Mouse (Mus musculus) mesoderm, embryonic 11.5 days (tissue): ENCODE results near the gene Yipf2.

Experiments used
- DNase-seq: peaks from one replicate; pipeline ENCODE4 v3.0.0-alpha.2; 2012; ENCODE audit warnings: low read depth, low spot score

Gene Yipf2

GRCm38 (mm10) chr9:21592703-21593121 lies at the start of gene Yipf2, which contains the start of gene Timm29:
Gene Yipf2, minus strand, starts transcription at chr9:21592828.
Gene Timm29, plus strand, starts transcription at chr9:21592722.
- DNase-seq: peak; percentile 96

GRCm38 (mm10) chr9:21639031-21639430 lies 46.4 kb upstream of the Yipf2 start:
- no peak for DNase-seq

GRCm38 (mm10) chr9:21635639-21636038 lies 43.0 kb upstream of the Yipf2 start:
- no peak for DNase-seq

- no peak for DNase-seq
Measured at GRCm38 (mm10) chr9:21633106-21633505, 40.5 kb upstream of the Yipf2 start.

GRCm38 (mm10) chr9:21630673-21631072 lies 38.0 kb upstream of the Yipf2 start:
- peak; percentile 48 for DNase-seq

GRCm38 (mm10) chr9:21627145-21627795 lies 34.6 kb upstream of the Yipf2 start:
- no peak for DNase-seq

- no peak for DNase-seq
Measured at GRCm38 (mm10) chr9:21626571-21626970, 33.9 kb upstream of the Yipf2 start.

GRCm38 (mm10) chr9:21625342-21626339 lies 33.0 kb upstream of the Yipf2 start:
- DNase-seq: no peak

- no peak for DNase-seq
Measured at GRCm38 (mm10) chr9:21622676-21623075, 30.0 kb upstream of the Yipf2 start.

- no peak for DNase-seq
Measured at GRCm38 (mm10) chr9:21620229-21620628, 27.6 kb upstream of the Yipf2 start.

GRCm38 (mm10) chr9:21617066-21617465 lies 24.4 kb upstream of the Yipf2 start:
- DNase-seq: peak; percentile 28

- peak; percentile 92 for DNase-seq
Measured at GRCm38 (mm10) chr9:21616232-21616781, 23.7 kb upstream of the Yipf2 start.

GRCm38 (mm10) chr9:21615617-21616231 lies 23.1 kb upstream of the Yipf2 start, which contains the start of gene Smarca4:
Gene Smarca4, plus strand, starts transcription at chr9:21616169.
- peak; percentile 100 for DNase-seq

GRCm38 (mm10) chr9:21614864-21615616 lies 22.4 kb upstream of the Yipf2 start:
- no peak for DNase-seq

GRCm38 (mm10) chr9:21609861-21610260 lies 17.2 kb upstream of the Yipf2 start:
- DNase-seq: no peak

GRCm38 (mm10) chr9:21606648-21607047 lies 14.0 kb upstream of the Yipf2 start:
- no peak for DNase-seq

GRCm38 (mm10) chr9:21605865-21606264 lies 13.2 kb upstream of the Yipf2 start:
- DNase-seq: no peak

- DNase-seq: no peak
Measured at GRCm38 (mm10) chr9:21604119-21604518, 11.5 kb upstream of the Yipf2 start.

- DNase-seq: peak; percentile 89
Measured at GRCm38 (mm10) chr9:21601722-21602399, 9.2 kb upstream of the Yipf2 start.

- no peak for DNase-seq
Measured at GRCm38 (mm10) chr9:21601073-21601472, 8.4 kb upstream of the Yipf2 start.
